Mouse (Mus musculus) heart, adult 2 months (tissue): ENCODE data around the gene Car11.

ENCODE experiments used
- CTCF ChIP-seq: fragments of 200-600 bp; IDR thresholded peaks from 2 replicates; pipeline ENCODE4 v1.8.1; 2022; ENCODE audit warnings: antibody characterized with exemption, mild to moderate bottlenecking, moderate library complexity
- POLR2A ChIP-seq: fragments of 200-500 bp; IDR thresholded peaks from 2 replicates; pipeline ENCODE4 v1.6.1; 2011; ENCODE audit warnings: mild to moderate bottlenecking, low read depth, low read length, control low read depth; ENCODE audit not compliant: insufficient read depth

GRCm38 (mm10) chr7:45748110-45748509, 48.5 kb downstream of the Car11 start:
- TF ChIP-seq POLR2A (no peak), CTCF (no peak)
